Mouse (Mus musculus) limb, embryonic 11.5 days (tissue): Measurements from ENCODE around the gene Spem1. TPM values are rescaled to one million over a fixed set of nuclear protein-coding genes. Genes with fewer than 3 reads are reported as not detected.

ENCODE experiments used
- ATAC-seq: fragments of 200-750 bp; cut with Nextera tagmentation; 2 replicates; pipeline ENCODE4 v1.8.0; 2017; ENCODE audit warnings: low read depth; ENCODE audit not compliant: insufficient number of reproducible peaks, low FRiP score, low TSS enrichment
- DNase-seq: peaks from one replicate; pipeline ENCODE4 v3.0.0-alpha.2; 2015; ENCODE audit warnings: low spot score
- H3K27ac ChIP-seq: fragments of 300-500 bp; sonication (generic); replicated peaks from 2 replicates; pipeline ENCODE4 v1.5.1; 2014; ENCODE audit warnings: low read depth, mild to moderate bottlenecking, low read length
- H3K27me3 ChIP-seq: fragments of 300-500 bp; sonication (generic); 2 replicates; pipeline ENCODE4 v1.6.1; 2014; ENCODE audit warnings: mild to moderate bottlenecking, low read length, mixed read lengths; ENCODE audit not compliant: control insufficient read depth, insufficient read depth
- H3K36me3 ChIP-seq: fragments of 300-500 bp; sonication (generic); 2 replicates; pipeline ENCODE4 v1.6.1; 2014; ENCODE audit warnings: mild to moderate bottlenecking, low read length, moderate library complexity, mixed read lengths; ENCODE audit not compliant: control insufficient read depth, insufficient read depth
- H3K4me1 ChIP-seq: fragments of 300-500 bp; sonication (generic); 2 replicates; pipeline ENCODE4 v1.6.1; 2014; ENCODE audit warnings: low read length, mixed read lengths; ENCODE audit not compliant: control insufficient read depth, insufficient read depth
- H3K4me2 ChIP-seq: fragments of 300-500 bp; sonication (generic); 2 replicates; pipeline ENCODE4 v1.6.1; 2014; ENCODE audit warnings: low read depth, mild to moderate bottlenecking, moderate library complexity; ENCODE audit not compliant: severe bottlenecking
- H3K4me3 ChIP-seq: fragments of 300-500 bp; sonication (generic); 2 replicates; pipeline ENCODE4 v1.5.1; 2014; ENCODE audit warnings: low read depth, low read length
- H3K9ac ChIP-seq: fragments of 300-500 bp; sonication (generic); 2 replicates; pipeline ENCODE4 v1.6.1; 2014; ENCODE audit warnings: mild to moderate bottlenecking, low read length
- H3K9me3 ChIP-seq: fragments of 300-500 bp; sonication (generic); 2 replicates; pipeline ENCODE4 v1.6.1; 2016; ENCODE audit warnings: low read length; ENCODE audit not compliant: control insufficient read depth
- WGBS: fragments of 180-500 bp; shearing (Covaris S2); extraction: QIAGEN DNeasy Blood & Tissue Kit; methylation state at CpG from one replicate; pipeline ENCODE4 v1.1.7; 2014; 5-methylcytosine and 5-hydroxymethylcytosine counted together
- polyA plus RNA-seq: library from polyadenylated mRNA; unstranded; fragments of >200 nt; fragmentation: Nextera tagmentation; extraction: Ambion mirVana; gene quantifications from 2 replicates; pipeline ENCODE4 v1.2.1, GENCODE M21; 2014

Gene Spem1
- polyA plus RNA-seq, 1 experiment from 2014 or later, result 0.15 TPM

GRCm38 (mm10) chr11:69838714-69839104, 16.7 kb upstream of the Spem1 start:
- H3K27me3 ChIP-seq, result peaks cover 14% of the 10 kb centered on the region
- no peak for DNase-seq
- H3K9ac ChIP-seq, result peak overlapping the region; percentile 63
- H3K4me3 ChIP-seq, result peak overlapping the region; percentile 62
- 3% methylated on average over 7 of the region's 7 CpGs for WGBS
- no peaks in the 10 kb centered on the region for H3K36me3 ChIP-seq
- no peaks in the 10 kb centered on the region for H3K9me3 ChIP-seq
- peaks cover 24% of the 10 kb centered on the region for H3K4me1 ChIP-seq
- peak; percentile 1; the same call in 1 of the 2 replicates for ATAC-seq
- H3K4me2 ChIP-seq, result peak overlapping the region; percentile 66
- H3K27ac ChIP-seq, result peak overlapping the region; percentile 81

- peak within 1 kb of the TSS; percentile 62 for H3K4me3 ChIP-seq
- DNase-seq (peak; percentile 97), ATAC-seq (peak; percentile 89)
- H3K36me3 ChIP-seq, result no peaks in the 10 kb centered on the region
- H3K27me3 ChIP-seq, result peaks cover 15% of the 10 kb centered on the region
- H3K4me2 ChIP-seq, result peak within 1 kb of the TSS; percentile 85
- H3K4me1 ChIP-seq, result peaks cover 24% of the 10 kb centered on the region
- peak within 1 kb of the TSS; percentile 81 for H3K27ac ChIP-seq
- no peaks in the 10 kb centered on the region for H3K9me3 ChIP-seq
- peak within 1 kb of the TSS; percentile 70 for H3K9ac ChIP-seq
- WGBS, result under 1% methylated on average over 34 of the region's 34 CpGs
These were observed 16.2 kb upstream of the Spem1 start, which contains the start of gene Tmem256 for GRCm38 (mm10) chr11:69837952-69838713. Tmem256 (plus strand) TSS chr11:69838514.

GRCm38 (mm10) chr11:69837604-69837951, 15.6 kb upstream of the Spem1 start, which contains the start of gene Nlgn2:
Nlgn2 (minus strand) TSS chr11:69837784.
- peaks cover 18% of the 10 kb centered on the region for H3K27me3 ChIP-seq
- H3K4me2 ChIP-seq, result peak within 1 kb of the TSS; percentile 85
- no peak for DNase-seq
- peak within 1 kb of the TSS; percentile 62 for H3K4me3 ChIP-seq
- H3K36me3 ChIP-seq, result no peaks in the 10 kb centered on the region
- ATAC-seq, result no peak
- peak within 1 kb of the TSS; percentile 81 for H3K27ac ChIP-seq
- peaks cover 24% of the 10 kb centered on the region for H3K4me1 ChIP-seq
- H3K9ac ChIP-seq, result peak within 1 kb of the TSS; percentile 70
- WGBS, result under 1% methylated on average over 32 of the region's 32 CpGs
- no peaks in the 10 kb centered on the region for H3K9me3 ChIP-seq

- Histone ChIP-seq H3K9ac (peak overlapping the region; percentile 70), H3K4me2 (peak overlapping the region; percentile 85), H3K27ac (peak overlapping the region; percentile 23), H3K4me3 (peak overlapping the region; percentile 62), H3K9me3 (no peaks in the 10 kb centered on the region), H3K36me3 (no peaks in the 10 kb centered on the region), H3K27me3 (peaks cover 18% of the 10 kb centered on the region), H3K4me1 (peaks cover 24% of the 10 kb centered on the region)
- peak; percentile 62 for DNase-seq
- no peak for ATAC-seq
- 0% methylated on average over 48 of the region's 52 CpGs for WGBS
These were observed 15.0 kb upstream of the Spem1 start for GRCm38 (mm10) chr11:69836703-69837576.

GRCm38 (mm10) chr11:69835966-69836335, 14.0 kb upstream of the Spem1 start:
- Histone ChIP-seq H3K4me3 (peak overlapping the region; percentile 62), H3K4me1 (peaks cover 24% of the 10 kb centered on the region), H3K9ac (no peak overlapping the region), H3K27me3 (peaks cover 18% of the 10 kb centered on the region), H3K27ac (0 out of 2 replicates have a peak overlapping the region, but pooled peaks have one; percentile 31), H3K9me3 (no peaks in the 10 kb centered on the region), H3K36me3 (no peaks in the 10 kb centered on the region), H3K4me2 (peak overlapping the region; percentile 85)
- ATAC-seq, result no peak
- DNase-seq, result no peak
- WGBS, result 5% methylated on average over 4 of the region's 4 CpGs

- DNase-seq (peak; percentile 54), ATAC-seq (no peak)
- H3K9me3 ChIP-seq, result no peaks in the 10 kb centered on the region
- no peaks in the 10 kb centered on the region for H3K36me3 ChIP-seq
- peak overlapping the region; percentile 85 for H3K4me2 ChIP-seq
- no peak overlapping the region for H3K27ac ChIP-seq
- no peak overlapping the region for H3K9ac ChIP-seq
- peak overlapping the region; percentile 62 for H3K4me3 ChIP-seq
- H3K4me1 ChIP-seq, result peaks cover 24% of the 10 kb centered on the region
- H3K27me3 ChIP-seq, result peaks cover 18% of the 10 kb centered on the region
- 4% methylated on average over 9 of the region's 9 CpGs for WGBS
These were observed 13.5 kb upstream of the Spem1 start for GRCm38 (mm10) chr11:69835326-69835965.

- no peaks in the 10 kb centered on the region for H3K9me3 ChIP-seq
- H3K27me3 ChIP-seq, result peaks cover 18% of the 10 kb centered on the region
- no peaks in the 10 kb centered on the region for H3K36me3 ChIP-seq
- peak overlapping the region; percentile 85 for H3K4me2 ChIP-seq
- DNase-seq (peak; percentile 52), ATAC-seq (no peak)
- no peak overlapping the region for H3K27ac ChIP-seq
- peak overlapping the region; percentile 57 for H3K9ac ChIP-seq
- H3K4me3 ChIP-seq, result peak overlapping the region; percentile 62
- 5% methylated on average over 44 of the region's 48 CpGs for WGBS
- peaks cover 24% of the 10 kb centered on the region for H3K4me1 ChIP-seq
These were observed 12.1 kb upstream of the Spem1 start for GRCm38 (mm10) chr11:69834001-69834549.

GRCm38 (mm10) chr11:69833554-69833953, 11.6 kb upstream of the Spem1 start:
- Histone ChIP-seq H3K9me3 (no peaks in the 10 kb centered on the region), H3K9ac (peak overlapping the region; percentile 57), H3K27ac (no peak overlapping the region), H3K4me2 (peak overlapping the region; percentile 85), H3K4me1 (peaks cover 24% of the 10 kb centered on the region), H3K36me3 (no peaks in the 10 kb centered on the region), H3K27me3 (peaks cover 18% of the 10 kb centered on the region), H3K4me3 (peak overlapping the region; percentile 62; the same call in 1 of the 2 replicates)
- DNase-seq (no peak), ATAC-seq (no peak)
- 57% methylated on average over 8 of the region's 8 CpGs for WGBS
